Mouse (Mus musculus) testis, adult 2 months (tissue): Measurements from ENCODE around the gene Zfp652. TPM values are rescaled to one million over a fixed set of nuclear protein-coding genes. Genes with fewer than 3 reads are reported as not detected.

Experiments
- H3K27ac ChIP-seq: fragments of 200-500 bp; 2 replicates; pipeline ENCODE4 v1.5.1; 2012; ENCODE audit warnings: low read depth, low read length; ENCODE audit not compliant: control insufficient read depth, insufficient read depth
- H3K27me3 ChIP-seq: fragments of 200-500 bp; 2 replicates; pipeline ENCODE4 v1.6.1; 2012; ENCODE audit warnings: mild to moderate bottlenecking, low read length, moderate library complexity; ENCODE audit not compliant: control insufficient read depth, insufficient read depth
- H3K36me3 ChIP-seq: fragments of 200-500 bp; 2 replicates; pipeline ENCODE4 v1.6.1; 2012; ENCODE audit warnings: mild to moderate bottlenecking, low read length; ENCODE audit not compliant: control insufficient read depth, insufficient read depth
- H3K4me1 ChIP-seq: fragments of 200-500 bp; 2 replicates; pipeline ENCODE4 v1.6.1; 2012; ENCODE audit warnings: low read length; ENCODE audit not compliant: control insufficient read depth, insufficient read depth
- H3K4me3 ChIP-seq: fragments of 200-500 bp; 2 replicates; pipeline ENCODE4 v1.5.1; 2012; ENCODE audit warnings: low read depth, mild to moderate bottlenecking, low read length, moderate library complexity, mixed read lengths; ENCODE audit not compliant: control insufficient read depth
- CTCF ChIP-seq: fragments of 200-500 bp; IDR thresholded peaks from 2 replicates; pipeline ENCODE4 v1.5.1; 2012; ENCODE audit warnings: low read depth, mild to moderate bottlenecking, inconsistent platforms, low read length, moderate library complexity; ENCODE audit not compliant: control insufficient read depth, insufficient read depth, insufficient replicate concordance
- POLR2A ChIP-seq: fragments of 200-500 bp; IDR thresholded peaks from 2 replicates; pipeline ENCODE4 v1.6.1; 2012; ENCODE audit warnings: low read depth, mild to moderate bottlenecking, inconsistent platforms, low read length, moderate library complexity; ENCODE audit not compliant: control insufficient read depth
- polyA plus RNA-seq: library from polyadenylated mRNA; depleted of rRNA; stranded (reverse); fragments of >200 nt; gene quantifications from 2 replicates; pipeline ENCODE4 v1.2.3, GENCODE M21; 2012

Zfp652 gene
- polyA plus RNA-seq, 1 experiment: 11.8 TPM

- Histone ChIP-seq H3K4me3 (no peak overlapping the region), H3K27ac (peak overlapping the region; percentile 23; the same call in 1 of the 2 replicates), H3K36me3 (no peaks in the 10 kb centered on the region), H3K27me3 (no peaks in the 10 kb centered on the region), H3K4me1 (no peaks in the 10 kb centered on the region; the same call in 1 of the 2 replicates)
- no peak for TF ChIP-seq CTCF
- TF ChIP-seq POLR2A: no peak
These were observed 58.4 kb downstream of the Zfp652 start for GRCm38 (mm10) chr11:95770720-95771364.

GRCm38 (mm10) chr11:95771665-95772064 lies 59.2 kb downstream of the Zfp652 start:
- Histone ChIP-seq H3K27ac (no peak overlapping the region), H3K36me3 (no peaks in the 10 kb centered on the region)
- TF ChIP-seq CTCF (no peak), POLR2A (no peak)

DNA sequence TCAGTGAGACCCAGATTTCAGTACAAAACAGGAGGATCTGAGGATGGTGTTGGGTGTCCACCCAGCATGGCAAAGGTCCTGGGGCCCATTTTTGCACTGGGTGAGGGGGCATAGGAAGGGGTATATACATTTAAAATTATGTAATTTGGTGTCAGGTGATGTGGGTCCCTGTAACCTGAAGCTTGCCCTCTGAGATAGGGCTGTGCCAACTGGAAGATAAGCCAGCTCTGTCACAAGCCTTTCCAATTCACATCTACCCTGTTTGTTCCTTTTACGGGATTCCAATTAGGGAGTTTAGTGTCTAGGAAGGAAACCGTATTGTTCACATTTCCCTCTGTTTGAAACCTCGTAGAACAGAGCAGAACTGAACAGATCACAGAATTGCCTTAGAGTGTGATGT lies 60.8 kb downstream of the Zfp652 start:
- no peaks in the 10 kb centered on the region; the same call in none of the 2 replicates for H3K4me1 ChIP-seq
- H3K27me3 ChIP-seq: no peaks in the 10 kb centered on the region
- TF ChIP-seq CTCF (no peak), POLR2A (no peak)
- no peaks in the 10 kb centered on the region for H3K36me3 ChIP-seq
- no peak overlapping the region; the same call in 1 of the 2 replicates for H3K27ac ChIP-seq
- no peak overlapping the region for H3K4me3 ChIP-seq

More at GRCm38 (mm10) chr11:95771665-95772064, 59.2 kb downstream of the Zfp652 start:
- Histone ChIP-seq H3K4me1 (no peaks in the 10 kb centered on the region; the same call in 1 of the 2 replicates), H3K27me3 (no peaks in the 10 kb centered on the region), H3K4me3 (no peak overlapping the region)

GRCm38 (mm10) chr11:95777323-95778297 lies 65.1 kb downstream of the Zfp652 start:
- H3K27me3 ChIP-seq: no peaks in the 10 kb centered on the region
- TF ChIP-seq CTCF (no peak), POLR2A (no peak)
- H3K36me3 ChIP-seq: no peaks in the 10 kb centered on the region
- no peak overlapping the region for H3K4me3 ChIP-seq
- H3K27ac ChIP-seq: peak overlapping the region; percentile 39; the same call in 1 of the 2 replicates
- no peaks in the 10 kb centered on the region; the same call in none of the 2 replicates for H3K4me1 ChIP-seq

DNA sequence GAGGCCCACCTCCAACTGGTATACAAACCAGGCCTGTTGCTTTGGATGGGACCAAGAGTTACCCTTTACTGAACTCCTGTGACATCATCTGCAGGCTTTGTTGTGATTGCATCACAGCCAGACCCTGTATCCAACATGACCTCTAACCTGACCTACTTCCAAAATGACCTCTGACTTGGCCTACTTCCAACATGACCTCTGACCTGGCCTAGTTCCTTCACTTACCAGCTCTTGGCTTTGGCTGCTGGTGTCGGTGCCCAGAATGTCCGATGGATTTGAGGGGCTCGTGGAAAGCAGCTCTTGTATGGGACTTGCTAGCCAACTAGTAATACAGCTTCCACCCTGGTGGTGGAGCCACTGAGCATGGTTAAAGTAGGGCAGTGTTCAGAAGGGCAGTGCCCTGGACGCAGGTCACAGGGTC lies 66.4 kb downstream of the Zfp652 start:
- Histone ChIP-seq H3K27ac (no peak overlapping the region), H3K36me3 (no peaks in the 10 kb centered on the region), H3K4me3 (no peak overlapping the region), H3K27me3 (no peaks in the 10 kb centered on the region), H3K4me1 (no peaks in the 10 kb centered on the region; the same call in 1 of the 2 replicates)
- peak; percentile 45; the same call in 1 of the 2 replicates for TF ChIP-seq CTCF
- TF ChIP-seq POLR2A: no peak

DNA sequence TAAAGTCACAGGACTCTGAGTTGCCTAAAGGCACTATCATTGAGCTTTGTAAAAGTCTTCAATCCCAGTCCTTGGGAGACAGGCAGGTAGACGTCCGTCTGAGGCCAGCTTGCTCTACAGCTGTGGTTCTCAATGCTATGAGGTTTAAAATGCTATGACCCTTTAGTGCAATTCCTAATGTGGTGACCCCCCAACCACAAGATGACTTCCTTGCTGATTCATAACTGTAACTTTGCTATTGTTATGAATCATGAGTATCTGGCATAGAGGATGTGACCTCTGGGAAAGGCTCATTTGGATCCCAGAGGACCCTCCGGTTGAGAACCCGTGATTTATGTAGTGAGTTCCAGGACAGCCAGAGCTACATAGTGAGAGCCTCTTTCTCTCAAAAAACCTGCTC lies 66.9 kb downstream of the Zfp652 start:
- H3K36me3 ChIP-seq: no peaks in the 10 kb centered on the region
- TF ChIP-seq POLR2A (no peak), CTCF (no peak)
- H3K27me3 ChIP-seq: no peaks in the 10 kb centered on the region
- no peak overlapping the region for H3K27ac ChIP-seq
- no peaks in the 10 kb centered on the region; the same call in 1 of the 2 replicates for H3K4me1 ChIP-seq
- H3K4me3 ChIP-seq: no peak overlapping the region

DNA sequence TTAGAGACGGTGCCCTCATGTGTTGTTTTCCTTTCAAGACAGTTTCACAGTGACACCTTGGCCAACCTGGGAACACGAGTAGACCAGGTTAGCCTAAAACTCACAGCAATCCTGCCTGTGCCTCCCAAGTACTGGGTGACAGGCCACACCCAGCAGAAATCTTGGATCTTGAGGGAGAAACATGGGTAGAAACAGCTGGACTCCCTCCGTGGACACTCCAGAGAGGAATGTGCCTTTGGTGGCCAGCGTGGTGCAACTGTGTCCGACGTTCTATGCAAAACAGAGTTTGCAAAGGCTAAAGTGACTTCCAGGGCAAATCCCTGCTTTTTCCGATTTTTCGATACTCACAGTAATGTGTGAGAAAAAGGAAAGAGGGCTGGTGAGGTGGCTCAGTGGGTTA lies 68.0 kb downstream of the Zfp652 start:
- H3K27ac ChIP-seq: no peak overlapping the region
- no peak overlapping the region for H3K4me3 ChIP-seq
- H3K27me3 ChIP-seq: no peaks in the 10 kb centered on the region
- no peaks in the 10 kb centered on the region; the same call in 1 of the 2 replicates for H3K4me1 ChIP-seq
- H3K36me3 ChIP-seq: no peaks in the 10 kb centered on the region
- TF ChIP-seq POLR2A (no peak), CTCF (no peak)
